Mouse (Mus musculus) MEL (cell line): ENCODE measurements around the gene Fcrls. TPM values are rescaled to one million over a fixed set of nuclear protein-coding genes. Genes with fewer than 3 reads are reported as not detected.

Source experiments
- DNase-seq: peaks from one replicate; pipeline ENCODE4 v3.0.0; 2011; ENCODE audit warnings: low read depth, low spot score
- H3K27ac ChIP-seq: 2 replicates; pipeline ENCODE4 v1.5.1; 2012; ENCODE audit warnings: low read depth, mild to moderate bottlenecking, control low read depth, low read length, moderate library complexity; ENCODE audit not compliant: control insufficient read depth
- H3K27me3 ChIP-seq, 2 experiments: fragments of 150-350 bp in 1 of 2; sonication (generic) in 1 of 2; 2 replicates each; pipeline ENCODE4 v1.6.1; 2012; ENCODE audit warnings: low read length in 2 of 2, mild to moderate bottlenecking in 2 of 2, improper control_type of control experiment in 1 of 2, moderate library complexity in 1 of 2; ENCODE audit not compliant: insufficient read depth in 2 of 2, control insufficient read depth in 1 of 2
- H3K36me3 ChIP-seq, 2 experiments: 2 replicates each; pipeline ENCODE4 v1.6.1; 2012 to 2014; ENCODE audit warnings: low read length in 2 of 2, improper control_type of control experiment in 1 of 2, inconsistent platforms in 1 of 2, mild to moderate bottlenecking in 1 of 2; ENCODE audit not compliant: insufficient read depth in 2 of 2, control insufficient read depth in 1 of 2
- H3K4me1 ChIP-seq, 2 experiments: fragments of 150-350 bp in 1 of 2; sonication (generic) in 1 of 2; 2 replicates each; pipeline ENCODE4 v1.6.1; 2012; ENCODE audit warnings: low read length in 2 of 2, improper control_type of control experiment in 1 of 2, mild to moderate bottlenecking in 1 of 2; ENCODE audit not compliant: insufficient read depth in 2 of 2, control insufficient read depth in 1 of 2
- H3K4me3 ChIP-seq, 2 experiments: fragments of 150-350 bp in 1 of 2; sonication (generic) in 1 of 2; 2 replicates each; pipeline ENCODE4 v1.5.1; 2012; ENCODE audit warnings: low read depth in 2 of 2, low read length in 2 of 2, mild to moderate bottlenecking in 2 of 2, moderate library complexity in 2 of 2, control low read depth in 1 of 2, improper control_type of control experiment in 1 of 2; ENCODE audit not compliant: control insufficient read depth in 1 of 2, insufficient read depth in 1 of 2
- H3K79me2 ChIP-seq: 2 replicates; pipeline ENCODE4 v1.6.1; 2012; ENCODE audit warnings: mild to moderate bottlenecking, low read length, moderate library complexity; ENCODE audit not compliant: control insufficient read depth, poor library complexity, insufficient read depth
- H3K9ac ChIP-seq: 2 replicates; pipeline ENCODE4 v1.6.1; 2012; ENCODE audit warnings: low read depth, mild to moderate bottlenecking, control low read depth, low read length, moderate library complexity; ENCODE audit not compliant: control insufficient read depth, poor library complexity, severe bottlenecking
- H3K9me3 ChIP-seq: fragments of 150-350 bp; sonication (generic); replicated peaks from 2 replicates; pipeline ENCODE4 v1.6.1; 2012; ENCODE audit warnings: mild to moderate bottlenecking, low read length, improper control_type of control experiment, moderate library complexity; ENCODE audit not compliant: insufficient read depth
- BHLHE40 ChIP-seq: IDR thresholded peaks from 2 replicates; pipeline ENCODE4 v1.6.1; 2012; ENCODE audit warnings: low read depth, mild to moderate bottlenecking, inconsistent platforms, low read length, improper control_type of control experiment, borderline replicate concordance
- CHD1 ChIP-seq: IDR thresholded peaks from 2 replicates; pipeline ENCODE4 v1.6.1; 2012; ENCODE audit warnings: low read depth, mild to moderate bottlenecking, inconsistent platforms, low read length, improper control_type of control experiment
- CHD2 ChIP-seq: IDR thresholded peaks from 2 replicates; pipeline ENCODE4 v1.6.1; 2011; ENCODE audit warnings: low read length, improper control_type of control experiment
- E2F4 ChIP-seq: IDR thresholded peaks from 2 replicates; pipeline ENCODE4 v1.6.1; 2011; ENCODE audit warnings: low read depth, low read length, improper control_type of control experiment, borderline replicate concordance
- ELF1 ChIP-seq: IDR thresholded peaks from 2 replicates; pipeline ENCODE4 v1.6.1; 2014; ENCODE audit warnings: low read depth, mild to moderate bottlenecking, inconsistent platforms, low read length, improper control_type of control experiment, moderate library complexity
- EP300 ChIP-seq, 2 experiments: IDR thresholded peaks; 2 replicates each; pipeline ENCODE4 v1.6.1; 2011; ENCODE audit warnings: improper control_type of control experiment in 2 of 2, low read length in 2 of 2, low read depth in 1 of 2, mild to moderate bottlenecking in 1 of 2
- GABPA ChIP-seq: IDR thresholded peaks from 2 replicates; pipeline ENCODE4 v1.6.1; 2012; ENCODE audit warnings: low read depth, mild to moderate bottlenecking, inconsistent platforms, low read length, improper control_type of control experiment, moderate library complexity
- GATA1 ChIP-seq: IDR thresholded peaks from 2 replicates; pipeline ENCODE4 v1.6.1; 2011; ENCODE audit warnings: low read depth, low read length, improper control_type of control experiment
- HCFC1 ChIP-seq: IDR thresholded peaks from 2 replicates; pipeline ENCODE4 v1.6.1; 2012; ENCODE audit warnings: low read depth, mild to moderate bottlenecking, inconsistent platforms, low read length, improper control_type of control experiment, moderate library complexity
- KAT2A ChIP-seq: conservative IDR thresholded peaks from 2 replicates; pipeline ENCODE4 v1.6.1; 2012; ENCODE audit warnings: low read depth, low read length, improper control_type of control experiment, inconsistent platforms
- MAX ChIP-seq: IDR thresholded peaks from 2 replicates; pipeline ENCODE4 v1.6.1; 2011; ENCODE audit warnings: low read length, improper control_type of control experiment
- MAZ ChIP-seq: IDR thresholded peaks from 2 replicates; pipeline ENCODE4 v1.6.1; 2012; ENCODE audit warnings: low read depth, mild to moderate bottlenecking, inconsistent platforms, low read length, improper control_type of control experiment
- MEF2A ChIP-seq: IDR thresholded peaks from 2 replicates; pipeline ENCODE4 v1.6.1; 2014; ENCODE audit warnings: low read depth, mild to moderate bottlenecking, inconsistent platforms, low read length, improper control_type of control experiment; ENCODE audit not compliant: poor library complexity, insufficient replicate concordance, severe bottlenecking; ENCODE audit errors: extremely low read depth
- MYC ChIP-seq: IDR thresholded peaks from 2 replicates; pipeline ENCODE4 v1.6.1; 2011; ENCODE audit warnings: low read depth, mild to moderate bottlenecking, low read length, improper control_type of control experiment, moderate library complexity
- POLR2A ChIP-seq, 2 experiments: IDR thresholded peaks; 2 replicates each; pipeline ENCODE4 v1.6.1; 2011 to 2012; ENCODE audit warnings: low read length in 2 of 2, mild to moderate bottlenecking in 2 of 2, control low read depth in 1 of 2, improper control_type of control experiment in 1 of 2, low read depth in 1 of 2, moderate library complexity in 1 of 2; ENCODE audit not compliant: control insufficient read depth in 1 of 2, insufficient read depth in 1 of 2, poor library complexity in 1 of 2
- POLR2AphosphoS2 ChIP-seq: IDR thresholded peaks from 2 replicates; pipeline ENCODE4 v1.6.1; 2011; ENCODE audit warnings: low read length, improper control_type of control experiment
- RCOR1 ChIP-seq: IDR thresholded peaks from 2 replicates; pipeline ENCODE4 v1.6.1; 2012; ENCODE audit warnings: low read depth, mild to moderate bottlenecking, inconsistent platforms, low read length, improper control_type of control experiment
- SIN3A ChIP-seq: IDR thresholded peaks from 2 replicates; pipeline ENCODE4 v1.6.1; 2012; ENCODE audit warnings: low read length, improper control_type of control experiment, inconsistent platforms
- SMC3 ChIP-seq: IDR thresholded peaks from 2 replicates; pipeline ENCODE4 v1.6.1; 2011; ENCODE audit warnings: low read depth, low read length, improper control_type of control experiment
- TAL1 ChIP-seq: IDR thresholded peaks from 2 replicates; pipeline ENCODE4 v1.6.1; 2012; ENCODE audit warnings: mild to moderate bottlenecking, inconsistent platforms, low read length, moderate library complexity, mixed read lengths
- TBP ChIP-seq: IDR thresholded peaks from 2 replicates; pipeline ENCODE4 v1.8.0; 2011; ENCODE audit warnings: low read depth, low read length, improper control_type of control experiment
- TCF12 ChIP-seq: IDR thresholded peaks from 2 replicates; pipeline ENCODE4 v1.6.1; 2014; ENCODE audit warnings: low read depth, mild to moderate bottlenecking, inconsistent platforms, low read length, improper control_type of control experiment, moderate library complexity
- UBTF ChIP-seq: IDR thresholded peaks from 2 replicates; pipeline ENCODE4 v1.6.1; 2012; ENCODE audit warnings: low read depth, mild to moderate bottlenecking, inconsistent platforms, low read length, improper control_type of control experiment, moderate library complexity, borderline replicate concordance; ENCODE audit not compliant: insufficient read depth
- USF2 ChIP-seq, 2 experiments: IDR thresholded peaks; 2 replicates each; pipeline ENCODE4 v1.6.1; 2011 to 2012; ENCODE audit warnings: improper control_type of control experiment in 2 of 2, low read length in 2 of 2, borderline replicate concordance in 1 of 2, inconsistent platforms in 1 of 2, low read depth in 1 of 2, mild to moderate bottlenecking in 1 of 2; ENCODE audit not compliant: insufficient read depth in 1 of 2
- ZC3H11A ChIP-seq: IDR thresholded peaks from 2 replicates; pipeline ENCODE4 v1.6.1; 2012; ENCODE audit warnings: low read depth, mild to moderate bottlenecking, inconsistent platforms, low read length, improper control_type of control experiment
- ZMIZ1 ChIP-seq: IDR thresholded peaks from 2 replicates; pipeline ENCODE4 v1.6.1; 2012; ENCODE audit warnings: low read depth, mild to moderate bottlenecking, inconsistent platforms, low read length, improper control_type of control experiment, moderate library complexity
- polyA plus RNA-seq, 2 experiments: library from polyadenylated mRNA; stranded (reverse) in 1 of 2; unstranded in 1 of 2; fragments of >175 nt in 1 of 2; fragments of >200 nt in 1 of 2; gene quantifications; 2 replicates each; pipeline versions ENCODE4 v1.2.1 to v1.2.4; 2012; ENCODE audit warnings: low replicate concordance in 2 of 2, low read depth in 1 of 2; ENCODE audit not compliant: insufficient read length in 2 of 2, insufficient read depth in 1 of 2, missing spikeins in 1 of 2
- total RNA-seq: library from RNA; depleted of rRNA; stranded (reverse); fragments of 300-350 nt; gene quantifications from 2 replicates; pipeline ENCODE4 v1.2.3, GENCODE M21; 2012

Fcrls gene
- total and polyA plus RNA-seq, 3 experiments, result not detected

- H3K27ac ChIP-seq, result no peak overlapping the region
- no peaks in the 10 kb centered on the region for H3K9me3 ChIP-seq
- H3K79me2 ChIP-seq, result no peaks in the 10 kb centered on the region
- no peaks in the 10 kb centered on the region for H3K4me1 ChIP-seq
- no peak overlapping the region for H3K9ac ChIP-seq
- no peaks in the 10 kb centered on the region; a peak in 1 of 4 replicates for H3K27me3 ChIP-seq
- no peak for DNase-seq
- TF ChIP-seq MAZ (no peak), BHLHE40 (no peak), TAL1 (no peak), ELF1 (no peak)
- H3K36me3 ChIP-seq, result no peaks in the 10 kb centered on the region
- no peak overlapping the region for H3K4me3 ChIP-seq
Observed at GRCm38 (mm10) chr3:87299901-87300300, 36.4 kb upstream of the Fcrls start.

GRCm38 (mm10) chr3:87274372-87274771 lies 10.8 kb upstream of the Fcrls start:
- H3K27me3 ChIP-seq, result no peaks in the 10 kb centered on the region
- no peak overlapping the region for H3K4me3 ChIP-seq
- no peak overlapping the region for H3K9ac ChIP-seq
- TF ChIP-seq TBP (no peak), RCOR1 (0 out of 2 replicates have a peak, but pooled peaks have one; percentile 20), SIN3A (no peak), TAL1 (0 out of 2 replicates have a peak, but pooled peaks have one; percentile 9), EP300 (IDR thresholded peaks at IDR 0.05; ENCODE audit: low read depth in 1 of 2, low read length in 2 of 2) (peak; percentile 45 to 55; a peak in 1 of 4 replicates), POLR2A (IDR thresholded peaks at IDR 0.05; ENCODE audit: control insufficient read depth in 1 of 2, insufficient read depth in 1 of 2, low read depth in 1 of 2, low read length in 2 of 2, poor library complexity in 1 of 2) (no peak), GATA1 (0 out of 2 replicates have a peak, but pooled peaks have one; percentile 12), KAT2A (no peak), E2F4 (no peak), ZMIZ1 (no peak), BHLHE40 (no peak), CHD2 (no peak), CHD1 (no peak), MAX (no peak)
- H3K36me3 ChIP-seq, result no peaks in the 10 kb centered on the region
- H3K4me1 ChIP-seq, result no peaks in the 10 kb centered on the region
- no peaks in the 10 kb centered on the region for H3K79me2 ChIP-seq
- H3K9me3 ChIP-seq, result no peaks in the 10 kb centered on the region
- no peak overlapping the region for H3K27ac ChIP-seq
- DNase-seq, result peak; percentile 64

GRCm38 (mm10) chr3:87266581-87266980 lies 3.0 kb upstream of the Fcrls start:
- no peaks in the 10 kb centered on the region for H3K27me3 ChIP-seq
- H3K79me2 ChIP-seq, result no peaks in the 10 kb centered on the region
- no peaks in the 10 kb centered on the region for H3K36me3 ChIP-seq
- no peaks in the 10 kb centered on the region for H3K9me3 ChIP-seq
- H3K27ac ChIP-seq, result no peak overlapping the region
- DNase-seq, result no peak
- no peak overlapping the region for H3K4me3 ChIP-seq
- H3K4me1 ChIP-seq, result no peaks in the 10 kb centered on the region
- no peak overlapping the region for H3K9ac ChIP-seq
- TF ChIP-seq CHD2 (no peak), MAZ (no peak), USF2 (IDR thresholded peaks at IDR 0.05; ENCODE audit: borderline replicate concordance in 1 of 2, insufficient read depth in 1 of 2, low read depth in 1 of 2, low read length in 2 of 2) (no peak), POLR2A (IDR thresholded peaks at IDR 0.05; ENCODE audit: control insufficient read depth in 1 of 2, insufficient read depth in 1 of 2, low read depth in 1 of 2, low read length in 2 of 2, poor library complexity in 1 of 2) (no peak), MEF2A (no peak), SMC3 (no peak), GABPA (no peak), E2F4 (no peak), MYC (no peak), TCF12 (no peak), HCFC1 (no peak), ZC3H11A (no peak), ELF1 (no peak), UBTF (no peak), POLR2AphosphoS2 (no peak)
- TF ChIP-seq, all 39 proteins: peak for 0
